Mouse (Mus musculus): ENCODE data around the gene Grik4.

DNA sequence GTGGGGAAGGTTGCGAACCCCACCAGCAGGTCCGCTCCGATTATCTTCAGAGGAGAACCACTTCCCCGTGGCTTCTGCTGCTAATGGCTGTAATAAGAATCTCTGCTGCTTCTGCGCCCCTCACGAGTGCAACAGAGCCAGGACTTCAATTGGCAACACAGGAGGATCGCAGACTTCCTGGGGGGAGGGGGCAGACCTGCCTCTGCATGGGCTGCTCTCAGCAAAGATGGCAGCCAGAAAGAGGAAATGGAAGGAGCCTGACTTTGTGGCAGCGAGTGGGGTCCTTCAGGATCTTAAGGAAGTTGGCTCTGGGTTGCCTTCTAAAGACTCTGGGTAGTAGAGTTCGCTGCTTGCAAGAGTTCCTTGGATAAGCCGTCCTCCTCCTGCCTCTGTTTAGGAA, 329.9 kb downstream of the Grik4 start:
- TF ChIP-seq HCFC1 (IDR thresholded peaks at IDR 0.05; ENCODE audit: borderline replicate concordance, insufficient read depth, low read length) (no peak), MAFK (IDR thresholded peaks at IDR 0.05; ENCODE audit: insufficient read depth, low read depth, low read length) (no peak), ZC3H11A (IDR thresholded peaks at IDR 0.05; ENCODE audit: borderline replicate concordance, low read depth, low read length) (no peak)
